Mouse (Mus musculus): Measurements from ENCODE around the gene Rai14.
"Not testable (repeated sequence)": the region's sequence is repeated elsewhere in the genome, so short reads cannot be mapped to it uniquely, and the experiment has no call there.

Gene Rai14

GRCm38 (mm10) chr15:10608508-10609098 is 105.8 kb downstream of the Rai14 start:
- DNase-seq, result no peak

GRCm38 (mm10) chr15:10599413-10599812 is 115.0 kb downstream of the Rai14 start:
- no peak for DNase-seq

GRCm38 (mm10) chr15:10598259-10599225 is 115.9 kb downstream of the Rai14 start:
- DNase-seq, result no peak

GRCm38 (mm10) chr15:10596871-10597270 is 117.6 kb downstream of the Rai14 start:
- DNase-seq, result no peak

GRCm38 (mm10) chr15:10595408-10595807 is 119.0 kb downstream of the Rai14 start:
- DNase-seq, result no peak

- no peak for DNase-seq
These were observed 119.5 kb downstream of the Rai14 start for GRCm38 (mm10) chr15:10594910-10595309.

- DNase-seq, result no peak
These were observed 121.3 kb downstream of the Rai14 start for GRCm38 (mm10) chr15:10593094-10593493.

- DNase-seq, result no peak
These were observed 127.9 kb downstream of the Rai14 start for GRCm38 (mm10) chr15:10586565-10586964.

- no peak for DNase-seq
These were observed 129.9 kb downstream of the Rai14 start for GRCm38 (mm10) chr15:10584359-10585187.

GRCm38 (mm10) chr15:10583408-10583807 is 131.0 kb downstream of the Rai14 start:
- peak; percentile 51 to 52 for DNase-seq

GRCm38 (mm10) chr15:10579159-10579558 is 135.3 kb downstream of the Rai14 start:
- DNase-seq, result no peak

- no peak for DNase-seq
These were observed 147.9 kb downstream of the Rai14 start for GRCm38 (mm10) chr15:10566486-10566885.

- no peak for DNase-seq
These were observed 150.2 kb downstream of the Rai14 start for GRCm38 (mm10) chr15:10564201-10564600.

GRCm38 (mm10) chr15:10562281-10562680 is 152.1 kb downstream of the Rai14 start:
- DNase-seq, result no peak

- DNase-seq, result no peak
These were observed 154.4 kb downstream of the Rai14 start for GRCm38 (mm10) chr15:10560005-10560404.

GRCm38 (mm10) chr15:10558465-10558864 is 156.0 kb downstream of the Rai14 start, which contains the start of gene Ttc23l:
Gene Ttc23l (minus strand): TSS chr15:10558668.
- no peak for DNase-seq

GRCm38 (mm10) chr15:10554336-10554735 is 160.1 kb downstream of the Rai14 start:
- DNase-seq, result no peak

- no peak for DNase-seq
These were observed 173.9 kb downstream of the Rai14 start for GRCm38 (mm10) chr15:10540271-10541088.

- no peak for DNase-seq
These were observed 178.5 kb downstream of the Rai14 start for GRCm38 (mm10) chr15:10535969-10536368.

GRCm38 (mm10) chr15:10534591-10534990 is 179.8 kb downstream of the Rai14 start:
- DNase-seq, result no peak

- not testable (repeated sequence) for DNase-seq
These were observed 181.1 kb downstream of the Rai14 start for GRCm38 (mm10) chr15:10533361-10533760.

- no peak for DNase-seq
These were observed 183.1 kb downstream of the Rai14 start for GRCm38 (mm10) chr15:10531352-10531751.

All from thymus, postnatal 36 days (tissue).